Mouse (Mus musculus): ENCODE measurements around the gene 6330409D20Rik. TPM values are rescaled to one million over a fixed set of nuclear protein-coding genes. Genes with fewer than 3 reads are reported as not detected.

Gene 6330409D20Rik
- polyA plus RNA-seq, 1 experiment from 2014 or later, result 0.16 TPM

GRCm38 (mm10) chr2:32711301-32712056 is 29.3 kb downstream of the 6330409D20Rik start:
- peak overlapping the region; percentile 88 for H3K9ac ChIP-seq
- H3K4me2 ChIP-seq, result peak overlapping the region; percentile 86
- H3K36me3 ChIP-seq, result peaks cover 41% of the 10 kb centered on the region
- H3K4me3 ChIP-seq, result peak overlapping the region; percentile 91
- no peak for ATAC-seq (replicated peaks; ENCODE audit: insufficient number of reproducible peaks, insufficient read depth, low FRiP score, low read depth)
- H3K4me1 ChIP-seq (replicated peaks), result peaks cover 28% of the 10 kb centered on the region
- 25% methylated on average over 9 of the region's 9 CpGs for WGBS
- no peaks in the 10 kb centered on the region for H3K27me3 ChIP-seq
- H3K27ac ChIP-seq, result peak overlapping the region; percentile 99
- no peaks in the 10 kb centered on the region for H3K9me3 ChIP-seq (replicated peaks)

DNA sequence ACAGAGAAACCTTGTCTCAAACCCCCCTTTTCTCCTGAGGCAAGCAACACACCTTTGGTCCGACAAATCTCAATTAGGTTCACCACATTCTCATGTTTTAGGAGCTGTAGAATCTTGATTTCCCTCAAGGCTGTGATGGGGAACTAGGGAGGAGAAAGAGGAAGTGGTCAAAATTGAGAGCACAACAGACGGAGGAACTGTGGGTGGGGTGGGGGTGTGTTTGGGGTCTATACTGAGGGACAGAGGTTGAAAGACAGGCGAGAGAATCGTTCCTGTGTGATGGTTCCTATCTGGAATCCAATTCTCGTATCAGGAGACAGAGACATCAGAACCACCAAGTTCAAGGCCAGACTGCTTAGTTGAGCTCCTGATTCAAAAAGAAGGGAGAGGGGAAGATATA is 30.4 kb downstream of the 6330409D20Rik start:
- no peaks in the 10 kb centered on the region for H3K9me3 ChIP-seq (replicated peaks)
- no peak overlapping the region for H3K4me3 ChIP-seq
- no peak overlapping the region for H3K27ac ChIP-seq
- H3K27me3 ChIP-seq, result no peaks in the 10 kb centered on the region
- H3K4me2 ChIP-seq, result no peak overlapping the region
- no peak overlapping the region for H3K9ac ChIP-seq
- WGBS, result 82% methylated on average over 5 of the region's 5 CpGs
- H3K4me1 ChIP-seq (replicated peaks), result peaks cover 27% of the 10 kb centered on the region
- peaks cover 52% of the 10 kb centered on the region for H3K36me3 ChIP-seq
- no peak for ATAC-seq (replicated peaks; ENCODE audit: insufficient number of reproducible peaks, insufficient read depth, low FRiP score, low read depth)

- Histone ChIP-seq H3K36me3 (peaks cover 60% of the 10 kb centered on the region), H3K9me3 (replicated peaks) (no peaks in the 10 kb centered on the region), H3K27me3 (no peaks in the 10 kb centered on the region), H3K9ac (no peak overlapping the region), H3K4me3 (no peak overlapping the region), H3K4me2 (no peak overlapping the region), H3K4me1 (replicated peaks) (peaks cover 19% of the 10 kb centered on the region), H3K27ac (no peak overlapping the region)
- WGBS, result 86% methylated on average over 20 of the region's 20 CpGs
- ATAC-seq (replicated peaks; ENCODE audit: insufficient number of reproducible peaks, insufficient read depth, low FRiP score, low read depth), result no peak
Measured at GRCm38 (mm10) chr2:32709521-32710137, 31.2 kb downstream of the 6330409D20Rik start.

- Histone ChIP-seq H3K4me3 (no peak overlapping the region), H3K36me3 (peaks cover 69% of the 10 kb centered on the region), H3K27ac (no peak overlapping the region), H3K9ac (no peak overlapping the region), H3K4me2 (no peak overlapping the region), H3K4me1 (replicated peaks) (peaks cover 12% of the 10 kb centered on the region), H3K27me3 (no peaks in the 10 kb centered on the region), H3K9me3 (replicated peaks) (no peaks in the 10 kb centered on the region)
- WGBS, result 39% methylated on average over 3 of the region's 3 CpGs
- no peak for ATAC-seq (replicated peaks; ENCODE audit: insufficient number of reproducible peaks, insufficient read depth, low FRiP score, low read depth)
Measured at GRCm38 (mm10) chr2:32708643-32709042, 32.2 kb downstream of the 6330409D20Rik start.

DNA sequence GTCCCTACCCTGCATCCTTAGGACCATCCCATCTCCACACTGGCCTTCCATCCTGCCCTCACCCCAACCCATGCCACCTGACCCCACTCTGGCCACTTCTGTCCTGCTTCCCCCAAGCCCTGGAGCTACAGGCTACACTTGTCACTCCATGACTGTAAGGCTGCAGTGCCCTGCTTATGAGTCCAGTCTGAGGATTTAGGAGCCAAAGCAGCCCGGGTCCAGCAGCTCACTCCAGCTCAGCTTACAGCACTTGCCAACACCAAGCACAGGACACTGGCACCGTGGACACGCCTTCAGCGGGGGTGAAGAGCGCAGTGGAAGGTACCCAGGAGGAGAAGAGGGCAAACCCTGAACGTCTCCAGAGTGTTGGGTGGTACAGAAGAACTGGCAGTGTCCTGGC is 33.8 kb downstream of the 6330409D20Rik start:
- no peaks in the 10 kb centered on the region for H3K9me3 ChIP-seq (replicated peaks)
- ATAC-seq (replicated peaks; ENCODE audit: insufficient number of reproducible peaks, insufficient read depth, low FRiP score, low read depth), result no peak
- WGBS, result 91% methylated on average over 6 of the region's 6 CpGs

DNA sequence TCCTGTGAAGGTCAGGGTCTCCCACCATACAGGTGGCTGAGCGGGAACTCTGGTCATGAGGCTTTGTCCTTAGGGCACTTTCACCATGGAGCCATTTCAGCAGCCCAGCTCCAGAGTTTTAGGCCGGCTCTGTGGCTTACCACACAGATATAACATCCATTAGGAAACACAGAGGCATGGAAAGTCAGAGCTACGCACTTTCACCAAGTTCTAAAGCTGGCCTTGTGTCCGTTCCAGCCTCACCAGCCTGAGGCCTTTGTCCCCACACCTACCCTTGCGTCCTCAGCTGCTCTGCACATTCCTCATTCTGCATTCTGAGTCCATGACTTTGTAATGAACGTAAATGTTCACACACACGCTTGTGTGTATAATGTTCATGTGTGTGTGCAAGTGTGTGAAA is 35.8 kb downstream of the 6330409D20Rik start:
- WGBS, result 85% methylated on average over 7 of the region's 7 CpGs
- H3K36me3 ChIP-seq, result peaks cover 62% of the 10 kb centered on the region
- no peak overlapping the region for H3K4me3 ChIP-seq

More for the DNA sequence above, 33.8 kb downstream of the 6330409D20Rik start:
- Histone ChIP-seq H3K27me3 (no peaks in the 10 kb centered on the region), H3K4me2 (no peak overlapping the region), H3K4me1 (replicated peaks) (peaks cover 10% of the 10 kb centered on the region), H3K4me3 (no peak overlapping the region), H3K36me3 (peaks cover 69% of the 10 kb centered on the region), H3K9ac (no peak overlapping the region), H3K27ac (no peak overlapping the region)

DNA sequence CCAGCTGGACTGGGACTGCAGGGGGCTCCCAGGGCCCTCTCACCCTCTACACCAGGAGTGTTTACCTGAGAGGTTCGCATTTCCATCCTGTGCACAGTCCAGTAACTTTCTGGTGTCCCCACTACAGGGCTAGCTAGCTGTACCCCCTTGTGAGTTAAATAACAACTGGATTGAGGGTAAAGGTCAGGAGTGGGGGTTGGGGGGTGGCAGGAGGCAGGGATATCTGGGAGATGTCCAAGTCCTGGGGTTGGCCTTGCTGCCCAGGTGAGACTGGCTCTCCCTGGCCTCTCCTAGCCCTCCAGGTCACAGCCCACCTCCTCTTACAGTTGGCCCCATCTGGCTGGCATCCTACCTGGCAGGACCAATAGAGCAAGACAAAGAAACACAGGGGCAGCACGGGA is 36.8 kb downstream of the 6330409D20Rik start, which contains the start of gene Fpgs:
Gene Fpgs (minus strand): TSS at position 125 of the 401 bp plus-strand sequence.
- Histone ChIP-seq H3K9me3 (replicated peaks) (no peaks in the 10 kb centered on the region), H3K36me3 (peaks cover 52% of the 10 kb centered on the region), H3K27me3 (no peaks in the 10 kb centered on the region), H3K4me2 (no peak within 1 kb of the TSS), H3K4me1 (replicated peaks) (no peaks in the 10 kb centered on the region), H3K4me3 (no peak within 1 kb of the TSS), H3K27ac (no peak within 1 kb of the TSS), H3K9ac (no peak within 1 kb of the TSS)
- no peak for ATAC-seq (replicated peaks; ENCODE audit: insufficient number of reproducible peaks, insufficient read depth, low FRiP score, low read depth)
- WGBS, result 75% methylated on average over 2 of the region's 2 CpGs

More for the DNA sequence above, 35.8 kb downstream of the 6330409D20Rik start:
- Histone ChIP-seq H3K4me2 (no peak overlapping the region), H3K9ac (no peak overlapping the region), H3K27me3 (no peaks in the 10 kb centered on the region), H3K27ac (no peak overlapping the region), H3K4me1 (replicated peaks) (no peaks in the 10 kb centered on the region), H3K9me3 (replicated peaks) (no peaks in the 10 kb centered on the region)
- no peak for ATAC-seq (replicated peaks; ENCODE audit: insufficient number of reproducible peaks, insufficient read depth, low FRiP score, low read depth)

DNA sequence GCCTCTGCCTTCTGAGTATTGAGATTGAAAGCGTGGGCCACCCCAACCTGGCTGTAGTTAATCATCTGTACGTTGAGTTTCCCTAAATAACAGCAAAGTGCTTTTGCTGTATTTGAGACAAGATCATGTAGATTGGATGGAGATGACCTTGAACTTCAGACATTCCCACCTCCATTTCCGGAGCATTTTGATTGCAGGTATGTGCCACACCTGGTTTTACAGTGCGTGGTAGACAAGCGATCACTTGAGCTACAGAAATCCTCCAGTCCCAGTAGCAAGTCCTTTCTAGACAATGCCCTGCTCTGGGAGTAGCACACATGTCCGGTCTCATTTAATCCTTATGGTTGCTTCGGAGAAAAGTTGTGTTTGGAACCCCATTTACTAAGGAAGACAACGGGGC is 37.8 kb downstream of the 6330409D20Rik start:
- WGBS, result 88% methylated on average over 8 of the region's 8 CpGs
- peaks cover 43% of the 10 kb centered on the region for H3K36me3 ChIP-seq
- no peak for ATAC-seq (replicated peaks; ENCODE audit: insufficient number of reproducible peaks, insufficient read depth, low FRiP score, low read depth)
- no peaks in the 10 kb centered on the region for H3K4me1 ChIP-seq (replicated peaks)
- no peak overlapping the region for H3K9ac ChIP-seq
- H3K4me2 ChIP-seq, result no peak overlapping the region
- no peaks in the 10 kb centered on the region for H3K27me3 ChIP-seq
- no peak overlapping the region for H3K4me3 ChIP-seq
- H3K27ac ChIP-seq, result no peak overlapping the region
- H3K9me3 ChIP-seq (replicated peaks), result no peaks in the 10 kb centered on the region

GRCm38 (mm10) chr2:32700966-32701743 is 39.7 kb downstream of the 6330409D20Rik start:
- no peak for ATAC-seq (replicated peaks; ENCODE audit: insufficient number of reproducible peaks, insufficient read depth, low FRiP score, low read depth)
- Histone ChIP-seq H3K4me1 (replicated peaks) (no peaks in the 10 kb centered on the region), H3K36me3 (peaks cover 24% of the 10 kb centered on the region), H3K4me3 (no peak overlapping the region), H3K9me3 (replicated peaks) (no peaks in the 10 kb centered on the region), H3K4me2 (no peak overlapping the region), H3K27ac (no peak overlapping the region), H3K9ac (no peak overlapping the region), H3K27me3 (no peaks in the 10 kb centered on the region)
- WGBS, result 78% methylated on average over 14 of the region's 14 CpGs

DNA sequence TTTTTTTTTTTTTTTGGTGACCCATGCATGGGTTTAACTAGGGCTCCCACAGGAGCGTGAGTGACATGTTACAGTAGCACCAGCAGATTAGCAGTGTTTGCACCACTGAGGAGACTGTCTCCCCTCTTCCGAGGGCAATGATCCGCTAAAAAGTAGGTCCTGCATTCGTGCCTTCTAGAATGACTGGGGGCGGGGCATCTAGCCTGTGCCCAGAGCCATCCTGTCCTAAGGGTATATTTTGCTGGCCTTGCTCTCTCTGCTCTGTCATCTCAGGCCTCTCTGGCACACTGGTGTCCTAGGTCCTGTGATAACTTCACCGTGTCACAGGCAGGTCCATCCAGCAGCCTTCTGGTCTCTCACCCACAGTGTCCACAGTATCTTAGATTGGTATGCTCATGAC is 41.1 kb downstream of the 6330409D20Rik start:
- H3K4me3 ChIP-seq, result no peak overlapping the region
- WGBS, result 80% methylated on average over 6 of the region's 6 CpGs

DNA sequence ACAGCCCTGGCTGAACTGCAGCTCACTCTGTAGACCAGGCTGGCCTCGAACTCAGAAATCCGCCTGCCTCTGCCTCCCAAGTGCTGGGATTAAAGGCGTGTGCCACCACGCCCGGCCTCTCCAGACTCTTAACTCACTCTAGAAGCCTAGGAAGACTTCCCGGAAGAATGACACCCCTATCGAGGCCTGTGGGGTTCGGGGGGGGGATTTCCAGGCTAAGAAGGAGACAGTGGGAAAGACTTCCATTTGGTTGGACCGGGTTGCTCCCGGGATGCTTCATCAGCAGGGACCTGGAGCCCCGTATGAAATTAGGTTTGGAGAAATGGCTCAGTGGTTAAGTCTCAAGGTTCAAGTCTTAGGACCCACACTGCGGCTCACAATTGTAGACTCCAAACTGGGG is 46.1 kb downstream of the 6330409D20Rik start:
- no peak for ATAC-seq (replicated peaks; ENCODE audit: insufficient number of reproducible peaks, insufficient read depth, low FRiP score, low read depth)
- Histone ChIP-seq H3K9me3 (replicated peaks) (no peaks in the 10 kb centered on the region), H3K4me1 (replicated peaks) (peaks cover 20% of the 10 kb centered on the region), H3K9ac (peak overlapping the region; percentile 40; the same call in 1 of the 2 replicates), H3K4me3 (peak overlapping the region; percentile 85), H3K27ac (peak overlapping the region; percentile 56), H3K36me3 (no peaks in the 10 kb centered on the region), H3K27me3 (no peaks in the 10 kb centered on the region), H3K4me2 (peak overlapping the region; percentile 93)
- WGBS, result 82% methylated on average over 12 of the region's 12 CpGs

More for the DNA sequence above, 41.1 kb downstream of the 6330409D20Rik start:
- Histone ChIP-seq H3K9me3 (replicated peaks) (no peaks in the 10 kb centered on the region), H3K27ac (no peak overlapping the region), H3K27me3 (no peaks in the 10 kb centered on the region), H3K4me1 (replicated peaks) (peaks cover 2% of the 10 kb centered on the region; the same call in 1 of the 2 replicates), H3K9ac (no peak overlapping the region), H3K4me2 (no peak overlapping the region), H3K36me3 (peaks cover 10% of the 10 kb centered on the region; the same call in 1 of the 2 replicates)
- ATAC-seq (replicated peaks; ENCODE audit: insufficient number of reproducible peaks, insufficient read depth, low FRiP score, low read depth), result peak; percentile 11; the same call in 1 of the 2 replicates

Measured in heart, embryonic 15.5 days (tissue).